Mouse (Mus musculus): ENCODE measurements around the gene Nipal3.

GRCm38 (mm10) chr4:135540057-135540456 is 45.2 kb upstream of the Nipal3 start:
- TF ChIP-seq CTCF (IDR thresholded peaks at IDR 0.05; ENCODE audit: borderline replicate concordance, extremely low read depth, insufficient read depth, insufficient read length), result no peak
- no peak for TF ChIP-seq POLR2A (IDR thresholded peaks at IDR 0.05; ENCODE audit: borderline replicate concordance, extremely low read depth, insufficient read depth, insufficient read length, poor library complexity, severe bottlenecking)
